Comparison of ENCODE assay signal across 8 mouse cellular contexts in genomic region chr5:114127374-114128349, GRCm38 (mm10). TPM values are rescaled to one million over a fixed set of nuclear protein-coding genes. Genes with fewer than 3 reads are reported as not detected.
A peak's percentile ranks its signal among the peaks of the same experiment; 100 is the strongest.
DNase-seq lines count a peak whose midpoint lies in the region; ATAC-seq lines count a peak whose summit lies in the region.

Gene Alkbh2, minus strand, starts transcription at chr5:114128218.

- DNase-seq in R1 (ENCODE audit: low read depth, low spot score), result peak; percentile 93
- DNase-seq in cerebellum, postnatal 25 days, result peak; percentile 91 to 93
- DNase-seq in frontal cortex, postnatal 25 days (ENCODE audit: low spot score in 2 of 2), result peak; percentile 63 to 66
- DNase-seq in layer of hippocampus, postnatal 36 days, result peak; percentile 80 to 81
- peak; percentile 86 for DNase-seq in lung, postnatal 36 days
- DNase-seq in retina, postnatal 1 day, result peak; percentile 88
- DNase-seq in urinary bladder, adult 2 months (ENCODE audit: low spot score), result peak; percentile 81

- WGBS in hindbrain, embryonic 13.5 days, result under 1% methylated on average over 69 of the region's 69 CpGs

- peak within 1 kb of the TSS; percentile 66 for H3K4me3 ChIP-seq in hindbrain, embryonic 13.5 days

- ATAC-seq in hindbrain, embryonic 13.5 days (ENCODE audit: low FRiP score), result peak; percentile 14

- peak within 1 kb of the TSS; percentile 78 for H3K4me2 ChIP-seq in hindbrain, embryonic 13.5 days

- H3K4me1 ChIP-seq in hindbrain, embryonic 13.5 days (replicated peaks), result peaks cover 25% of the 10 kb centered on the region

- H3K36me3 ChIP-seq in hindbrain, embryonic 13.5 days, result peaks cover 25% of the 10 kb centered on the region

- peak within 1 kb of the TSS; percentile 80 for H3K9ac ChIP-seq in hindbrain, embryonic 13.5 days

- H3K9me3 ChIP-seq in hindbrain, embryonic 13.5 days, result no peaks in the 10 kb centered on the region

- H3K27ac ChIP-seq in hindbrain, embryonic 13.5 days, result peak within 1 kb of the TSS; percentile 83

- no peaks in the 10 kb centered on the region for H3K27me3 ChIP-seq in hindbrain, embryonic 13.5 days

RNA-seq across cellular contexts. Expression of gene Alkbh2, which starts in this region (rescaled TPM):
- 5.4 and 6.3 TPM in 2 replicates for polyA plus RNA-seq in hindbrain, embryonic 13.5 days (2015; fragmentation: Nextera tagmentation; extraction: Ambion mirVana)
- total RNA-seq in layer of hippocampus, postnatal 36 days (2021), result 1 to 10 TPM; 5.8 to 5.9 TPM
- polyA plus RNA-seq in urinary bladder, adult 2 months (2012; rRNA removed), result 8.8 and 9.4 TPM in 2 replicates

Comparison
In these comparisons a context has a peak if more than half of its experiments do, and no peak if none do; other contexts are left out.
1. Peak in every context shown above with its lines: DNase-seq, ATAC-seq, H3K4me3 ChIP-seq and H3K27ac ChIP-seq.